Mouse (Mus musculus) liver, embryonic 14.5 days (tissue): Measurements from ENCODE around the gene Ntrk1.

Experiments
- CTCF ChIP-seq: IDR thresholded peaks from 2 replicates; pipeline ENCODE4 v1.5.1; 2016; ENCODE audit warnings: antibody characterized with exemption, low read depth, control low read depth
- EP300 ChIP-seq: IDR thresholded peaks from 2 replicates; pipeline ENCODE4 v1.6.1; 2016; ENCODE audit warnings: antibody characterized with exemption, low read depth

DNA sequence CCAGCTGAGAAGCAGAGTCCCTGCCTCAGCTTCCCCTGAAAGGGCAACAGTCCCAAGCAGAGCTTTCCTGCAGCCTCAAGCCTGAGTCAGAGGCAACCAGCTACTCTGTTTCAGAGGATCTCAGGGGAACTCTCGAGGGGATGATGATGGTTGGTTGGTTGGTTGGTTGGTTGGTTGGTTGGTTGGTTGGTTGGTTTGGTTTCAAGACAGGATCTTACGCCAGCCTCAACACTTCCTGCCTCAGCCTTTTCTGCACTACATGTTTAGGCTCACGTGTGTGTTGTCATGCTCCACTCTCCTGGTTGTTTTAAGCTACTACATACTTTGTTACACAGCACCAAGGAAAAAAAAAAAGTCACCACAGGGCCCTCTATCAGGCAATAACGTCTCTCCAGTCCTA, 51.0 kb downstream of the Ntrk1 start:
- TF ChIP-seq EP300 (no peak), CTCF (no peak)
